Comparison of ENCODE assay signal across 8 mouse cellular contexts in the genomic region with DNA sequence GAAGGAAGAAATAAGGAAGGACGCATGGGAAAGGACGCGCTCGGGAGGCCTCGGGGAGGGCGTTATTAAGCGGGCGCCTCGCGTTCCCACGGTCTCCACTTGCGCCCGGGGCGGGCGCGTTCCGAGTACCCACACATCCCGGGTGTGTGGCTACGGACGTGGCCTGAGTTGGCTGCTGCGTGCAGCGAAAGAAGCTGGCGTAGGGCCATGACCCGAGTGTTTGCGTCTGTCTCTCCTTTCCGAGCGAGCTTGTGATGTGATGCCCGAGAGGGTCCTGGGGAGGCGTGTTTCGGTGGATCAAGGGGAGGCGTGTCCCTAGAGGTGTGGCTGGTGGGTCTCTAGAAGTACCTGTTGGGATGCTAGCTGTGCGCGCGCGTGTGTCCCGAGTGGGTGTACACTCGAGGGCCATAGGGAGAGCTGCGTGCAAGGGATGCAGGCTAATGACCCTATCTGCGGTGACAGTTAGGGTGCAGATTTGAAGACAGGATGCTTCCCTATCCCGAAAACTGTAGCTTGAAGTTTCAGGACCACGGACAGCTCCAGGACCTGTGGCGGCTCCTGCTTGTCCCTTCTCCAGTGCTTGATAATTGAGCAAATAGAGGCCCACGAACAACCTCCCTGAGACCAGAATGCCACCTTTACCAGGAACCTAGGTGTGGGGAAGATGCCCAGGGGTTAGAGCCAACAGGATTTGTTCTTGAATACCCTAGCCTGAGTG. TPM values are rescaled to one million over a fixed set of nuclear protein-coding genes. Genes with fewer than 3 reads are reported as not detected.
DNase-seq lines count a peak whose midpoint lies in the region; ATAC-seq and TF ChIP-seq lines count a peak whose summit lies in the region.

No protein-coding gene starts in this region.

- peak; percentile 78 for DNase-seq in kidney, adult 18-20 months
- DNase-seq in kidney, adult 11 months: no peak
- DNase-seq in cerebellum, postnatal 14 days: peak; percentile 65 to 78
- DNase-seq in gastrocnemius, postnatal 4 days (ENCODE audit: low spot score in 2 of 2): peak; percentile 56 to 78
- DNase-seq in kidney, adult 9 months: peak; percentile 75
- DNase-seq in lung, postnatal 0 days (ENCODE audit: low spot score): peak; percentile 84
- DNase-seq in ovary, postnatal 14 days (ENCODE audit: low spot score): peak; percentile 75
- DNase-seq in layer of hippocampus, postnatal 14 days (ENCODE audit: low spot score in 2 of 2): no peak

- H3K27me3 ChIP-seq in lung, postnatal 0 days (replicated peaks; ENCODE audit: insufficient read depth, low read length): peaks cover 40% of the 10 kb centered on the region

- no peak for ATAC-seq in lung, postnatal 0 days

- no peaks in the 10 kb centered on the region for H3K36me3 ChIP-seq in lung, postnatal 0 days (ENCODE audit: insufficient read depth, low read length)

- peak overlapping the region; percentile 52; the same call in 1 of the 2 replicates for H3K4me3 ChIP-seq in lung, postnatal 0 days (ENCODE audit: low read depth, low read length)

- no peak overlapping the region for H3K9ac ChIP-seq in lung, postnatal 0 days (replicated peaks; ENCODE audit: low read depth)

- peaks cover 5% of the 10 kb centered on the region; the same call in 1 of the 2 replicates for H3K4me1 ChIP-seq in lung, postnatal 0 days (ENCODE audit: insufficient read depth, low read depth, low read length)

- TF ChIP-seq EP300 in lung, postnatal 0 days (IDR thresholded peaks at IDR 0.05): no peak

- 3% methylated on average over 42 of the region's 43 CpGs for WGBS in lung, postnatal 0 days

- no peaks in the 10 kb centered on the region for H3K9me3 ChIP-seq in lung, postnatal 0 days (ENCODE audit: low read length)

- peak overlapping the region; percentile 82; the same call in 1 of the 2 replicates for H3K4me2 ChIP-seq in lung, postnatal 0 days (replicated peaks; ENCODE audit: low read depth, low read length)

- TF ChIP-seq CTCF in lung, postnatal 0 days (IDR thresholded peaks at IDR 0.05): no peak

- no peak overlapping the region for H3K27ac ChIP-seq in lung, postnatal 0 days (ENCODE audit: low read length)

RNA-seq across cellular contexts. Expression of a gene that starts 1.4 kb away (rescaled TPM):
- under 1 TPM; 0.96 TPM for total RNA-seq in gastrocnemius, postnatal 4 days (2021)
- 0.12 and 0.15 TPM in 2 replicates for polyA plus RNA-seq in lung, postnatal 0 days (2015; fragmentation: Nextera tagmentation; extraction: Ambion mirVana)
- total RNA-seq in layer of hippocampus, postnatal 14 days (2021): 10 to 100 TPM; 89.2 to 96.6 TPM

RNA-seq across cellular contexts. Expression of a gene that starts 13.5 kb away (rescaled TPM):
- 100 to 1,000 TPM; 390 to 392 TPM for total RNA-seq in gastrocnemius, postnatal 4 days (2021)
- polyA plus RNA-seq in lung, postnatal 0 days (2015; fragmentation: Nextera tagmentation; extraction: Ambion mirVana): 1,234 and 1,299 TPM in 2 replicates
- 100 to 1,000 TPM; 695 to 807 TPM for total RNA-seq in layer of hippocampus, postnatal 14 days (2021)

RNA-seq across cellular contexts. Expression of a gene that starts 28.6 kb away (rescaled TPM):
- 10 to 100 TPM; 25.5 to 27.8 TPM for total RNA-seq in gastrocnemius, postnatal 4 days (2021)
- 17.4 and 22.4 TPM in 2 replicates for polyA plus RNA-seq in lung, postnatal 0 days (2015; fragmentation: Nextera tagmentation; extraction: Ambion mirVana)
- 10 to 100 TPM; 45.3 to 49.0 TPM for total RNA-seq in layer of hippocampus, postnatal 14 days (2021)

RNA-seq across cellular contexts. Expression of a gene that starts 29.0 kb away (rescaled TPM):
- total RNA-seq in gastrocnemius, postnatal 4 days (2021): 1 to 10 TPM; 2.5 to 3.8 TPM
- 0.57 and 0.69 TPM in 2 replicates for polyA plus RNA-seq in lung, postnatal 0 days (2015; fragmentation: Nextera tagmentation; extraction: Ambion mirVana)
- 1 to 10 TPM; 1.7 to 1.9 TPM for total RNA-seq in layer of hippocampus, postnatal 14 days (2021)

RNA-seq across cellular contexts. Expression of a gene that starts 35.8 kb away (rescaled TPM):
- total RNA-seq in gastrocnemius, postnatal 4 days (2021): 100 to 1,000 TPM; 307 to 315 TPM
- polyA plus RNA-seq in lung, postnatal 0 days (2015; fragmentation: Nextera tagmentation; extraction: Ambion mirVana): 52.7 and 64.3 TPM in 2 replicates
- total RNA-seq in layer of hippocampus, postnatal 14 days (2021): 10 to 100 TPM; 60.9 to 68.5 TPM

Comparison
In these comparisons a context has a peak if more than half of its experiments do, and no peak if none do; other contexts are left out.
1. DNase-seq: peak in kidney, adult 18-20 months (single experiment), cerebellum, postnatal 14 days (2 of 2), gastrocnemius, postnatal 4 days (2 of 2), kidney, adult 9 months (single experiment), lung, postnatal 0 days (single experiment) and ovary, postnatal 14 days (single experiment); none in kidney, adult 11 months (single experiment) and layer of hippocampus, postnatal 14 days (0 of 2).
2. RNA of a gene that starts 1.4 kb away (total RNA-seq): 89.2 to 96.6 TPM in layer of hippocampus, postnatal 14 days; 0.96 TPM in gastrocnemius, postnatal 4 days; every median in the first group is over 10 times any median in the second.